Mouse (Mus musculus): Measurements from ENCODE around the gene Ankrd36. TPM values are rescaled to one million over a fixed set of nuclear protein-coding genes. Genes with fewer than 3 reads are reported as not detected.

Ankrd36 gene
- polyA plus RNA-seq (2015; fragmentation: Nextera tagmentation; extraction: Ambion mirVana) = 0.04 TPM in 1 of 2 replicates, not detected in the other

DNA sequence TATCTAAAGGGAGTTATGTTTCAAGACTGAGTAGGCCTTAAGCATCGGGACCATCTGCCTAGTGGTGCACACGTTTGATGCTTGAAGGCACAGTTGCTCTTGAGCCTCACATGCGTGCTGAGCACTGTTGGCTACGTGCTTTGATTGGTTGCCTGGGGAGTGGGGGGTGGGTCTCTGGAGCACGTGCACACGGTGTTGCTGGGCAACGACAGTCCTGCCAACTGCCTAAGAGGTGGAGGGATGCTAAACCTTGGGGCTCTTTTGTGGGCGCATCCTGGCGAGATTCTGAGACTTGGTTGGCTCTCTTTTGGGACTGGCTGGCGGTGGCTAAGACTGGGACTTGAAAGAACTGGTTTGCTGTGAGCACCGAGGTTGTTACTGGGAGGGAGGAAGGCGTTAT is at the start of gene Ankrd36:
Gene Ankrd36 (plus strand): TSS at position 211 of the 400 bp plus-strand sequence.
- no peaks in the 10 kb centered on the region for H3K36me3 ChIP-seq (ENCODE audit: control insufficient read depth, insufficient read depth, low read length)
- no peaks in the 10 kb centered on the region for H3K4me1 ChIP-seq (replicated peaks; ENCODE audit: control insufficient read depth, insufficient read depth, low read length)
- H3K4me2 ChIP-seq (ENCODE audit: low read depth, low read length) = no peak within 1 kb of the TSS
- H3K9ac ChIP-seq (ENCODE audit: low read length) = no peak within 1 kb of the TSS
- 73% methylated on average over 12 of the region's 12 CpGs for WGBS
- H3K27me3 ChIP-seq (ENCODE audit: control insufficient read depth, insufficient read depth, low read depth, low read length) = no peaks in the 10 kb centered on the region
- no peak within 1 kb of the TSS for H3K4me3 ChIP-seq (ENCODE audit: low read length)
- ATAC-seq (ENCODE audit: low read depth) = no peak
- no peak within 1 kb of the TSS for H3K27ac ChIP-seq (ENCODE audit: low read length)
- H3K9me3 ChIP-seq (ENCODE audit: control insufficient read depth, low read length) = no peaks in the 10 kb centered on the region

DNA sequence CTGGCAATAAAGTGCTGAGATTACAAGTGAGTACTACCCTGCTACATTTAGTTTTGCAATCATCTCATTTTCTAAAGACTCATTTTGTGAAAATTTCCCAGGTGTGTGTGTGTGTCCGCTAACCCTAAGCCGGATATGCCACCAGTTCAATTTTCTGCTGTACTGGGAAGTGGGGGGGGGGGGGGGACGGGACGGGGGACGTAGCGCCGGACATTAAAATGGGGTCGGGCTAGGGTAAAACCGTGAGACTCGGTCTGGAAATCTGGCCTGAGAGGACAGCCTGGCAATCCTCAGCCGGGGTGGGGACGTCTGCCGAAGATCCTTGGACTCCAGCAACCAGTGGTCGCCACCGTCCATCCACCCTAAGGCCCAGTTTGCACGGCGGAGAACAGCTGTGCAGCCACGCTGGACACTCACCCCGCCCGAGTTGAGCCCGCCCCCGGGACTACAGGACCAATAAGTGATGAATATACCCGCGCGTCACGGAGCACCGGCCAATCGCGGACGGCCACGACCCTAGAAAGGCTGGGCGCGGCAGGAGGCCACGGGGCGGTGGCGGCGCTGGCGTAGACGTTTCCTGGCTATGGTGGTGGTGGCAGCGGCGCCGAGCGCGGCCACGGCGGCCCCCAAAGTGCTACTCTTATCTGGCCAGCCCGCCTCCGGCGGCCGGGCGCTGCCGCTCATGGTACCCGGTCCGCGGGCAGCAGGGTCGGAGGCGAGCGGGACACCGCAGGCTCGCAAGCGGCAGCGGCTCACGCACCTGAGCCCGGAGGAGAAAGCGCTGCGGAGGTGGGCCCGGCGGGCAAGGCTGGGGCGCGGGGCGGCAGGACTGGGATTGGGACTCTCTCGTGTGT is 48.8 kb upstream of the Ankrd36 start, which contains the start of gene Xbp1:
Gene Xbp1 (plus strand): TSS at position 248 of the 854 bp plus-strand sequence.
- under 1% methylated on average over 69 of the region's 72 CpGs for WGBS
- peak within 1 kb of the TSS; percentile 100 for H3K9ac ChIP-seq (ENCODE audit: low read length)
- ATAC-seq (ENCODE audit: low read depth) = peak; percentile 99
- H3K27ac ChIP-seq (ENCODE audit: low read length) = peak within 1 kb of the TSS; percentile 93
- peaks cover 19% of the 10 kb centered on the region for H3K4me1 ChIP-seq (replicated peaks; ENCODE audit: control insufficient read depth, insufficient read depth, low read length)
- peak within 1 kb of the TSS; percentile 70 for H3K4me2 ChIP-seq (ENCODE audit: low read depth, low read length)
- no peaks in the 10 kb centered on the region for H3K9me3 ChIP-seq (ENCODE audit: control insufficient read depth, low read length)
- peak within 1 kb of the TSS; percentile 92 for H3K4me3 ChIP-seq (ENCODE audit: low read length)
- no peaks in the 10 kb centered on the region for H3K27me3 ChIP-seq (ENCODE audit: control insufficient read depth, insufficient read depth, low read depth, low read length)
- peaks cover 22% of the 10 kb centered on the region for H3K36me3 ChIP-seq (ENCODE audit: control insufficient read depth, insufficient read depth, low read length)

DNA sequence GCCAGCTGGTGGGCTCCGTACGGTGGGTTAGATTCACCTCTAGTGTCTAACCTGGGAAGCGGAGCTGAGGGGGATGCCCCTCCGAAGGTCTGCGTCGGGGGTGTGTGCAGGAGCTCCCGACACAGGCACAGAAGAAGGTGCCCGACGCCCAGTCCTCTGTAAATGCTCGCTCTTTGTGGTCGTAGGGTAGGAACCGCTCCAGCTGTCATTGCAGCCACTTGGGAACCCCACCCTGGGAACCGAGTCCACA is 48.3 kb upstream of the Ankrd36 start:
- 1% methylated on average over 13 of the region's 13 CpGs for WGBS
- peak; percentile 32 for ATAC-seq (ENCODE audit: low read depth)
- no peaks in the 10 kb centered on the region for H3K9me3 ChIP-seq (ENCODE audit: control insufficient read depth, low read length)

DNA sequence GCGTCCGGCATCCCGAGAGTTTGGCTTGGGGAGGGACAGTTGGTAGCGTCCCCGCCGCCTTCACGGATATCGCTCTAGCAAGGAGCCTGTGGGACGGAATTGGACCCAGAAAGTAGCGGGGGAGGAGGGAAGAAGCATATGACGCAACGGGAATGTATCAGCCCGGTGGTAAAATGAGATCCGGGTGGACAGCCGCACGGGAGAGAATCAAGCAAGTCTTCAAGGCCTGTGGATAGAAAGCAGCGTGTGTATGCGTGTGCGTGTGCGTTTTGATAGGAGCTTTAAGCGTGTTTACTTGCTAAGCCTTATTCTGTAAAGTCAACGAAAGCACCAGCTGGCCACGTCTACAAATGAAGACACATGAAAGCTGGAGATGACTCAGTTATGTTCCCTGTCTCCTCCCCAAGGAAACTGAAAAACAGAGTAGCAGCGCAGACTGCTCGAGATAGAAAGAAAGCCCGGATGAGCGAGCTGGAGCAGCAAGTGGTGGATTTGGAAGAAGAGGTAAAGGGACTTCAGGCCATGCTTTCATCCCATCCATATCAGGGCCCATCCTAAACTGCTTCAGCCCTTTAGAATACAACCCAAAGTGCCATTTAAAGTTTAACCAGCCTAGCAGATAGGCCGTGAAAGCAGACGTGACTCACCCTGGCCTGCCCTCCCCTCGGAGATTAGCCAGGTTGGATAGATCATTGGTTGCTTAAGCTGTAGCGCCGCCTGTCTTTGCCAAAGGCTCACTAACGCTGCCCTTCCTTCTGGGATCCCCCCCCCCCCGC is 47.8 kb upstream of the Ankrd36 start:
- peak overlapping the region; percentile 100 for H3K9ac ChIP-seq (ENCODE audit: low read length)
- peaks cover 19% of the 10 kb centered on the region for H3K4me1 ChIP-seq (replicated peaks; ENCODE audit: control insufficient read depth, insufficient read depth, low read length)
- peak; percentile 34 for ATAC-seq (ENCODE audit: low read depth)
- WGBS = under 1% methylated on average over 33 of the region's 34 CpGs
- peak overlapping the region; percentile 92 for H3K4me3 ChIP-seq (ENCODE audit: low read length)
- peak overlapping the region; percentile 70 for H3K4me2 ChIP-seq (ENCODE audit: low read depth, low read length)
- H3K9me3 ChIP-seq (ENCODE audit: control insufficient read depth, low read length) = no peaks in the 10 kb centered on the region
- peaks cover 31% of the 10 kb centered on the region for H3K36me3 ChIP-seq (ENCODE audit: control insufficient read depth, insufficient read depth, low read length)
- H3K27ac ChIP-seq (ENCODE audit: low read length) = peak overlapping the region; percentile 93
- H3K27me3 ChIP-seq (ENCODE audit: control insufficient read depth, insufficient read depth, low read depth, low read length) = no peaks in the 10 kb centered on the region

More for the DNA sequence above, 48.3 kb upstream of the Ankrd36 start:
- no peaks in the 10 kb centered on the region for H3K27me3 ChIP-seq (ENCODE audit: control insufficient read depth, insufficient read depth, low read depth, low read length)
- peak overlapping the region; percentile 92 for H3K4me3 ChIP-seq (ENCODE audit: low read length)
- peak overlapping the region; percentile 70 for H3K4me2 ChIP-seq (ENCODE audit: low read depth, low read length)
- peak overlapping the region; percentile 100 for H3K9ac ChIP-seq (ENCODE audit: low read length)
- H3K27ac ChIP-seq (ENCODE audit: low read length) = peak overlapping the region; percentile 93
- peaks cover 19% of the 10 kb centered on the region for H3K4me1 ChIP-seq (replicated peaks; ENCODE audit: control insufficient read depth, insufficient read depth, low read length)
- H3K36me3 ChIP-seq (ENCODE audit: control insufficient read depth, insufficient read depth, low read length) = peaks cover 27% of the 10 kb centered on the region

DNA sequence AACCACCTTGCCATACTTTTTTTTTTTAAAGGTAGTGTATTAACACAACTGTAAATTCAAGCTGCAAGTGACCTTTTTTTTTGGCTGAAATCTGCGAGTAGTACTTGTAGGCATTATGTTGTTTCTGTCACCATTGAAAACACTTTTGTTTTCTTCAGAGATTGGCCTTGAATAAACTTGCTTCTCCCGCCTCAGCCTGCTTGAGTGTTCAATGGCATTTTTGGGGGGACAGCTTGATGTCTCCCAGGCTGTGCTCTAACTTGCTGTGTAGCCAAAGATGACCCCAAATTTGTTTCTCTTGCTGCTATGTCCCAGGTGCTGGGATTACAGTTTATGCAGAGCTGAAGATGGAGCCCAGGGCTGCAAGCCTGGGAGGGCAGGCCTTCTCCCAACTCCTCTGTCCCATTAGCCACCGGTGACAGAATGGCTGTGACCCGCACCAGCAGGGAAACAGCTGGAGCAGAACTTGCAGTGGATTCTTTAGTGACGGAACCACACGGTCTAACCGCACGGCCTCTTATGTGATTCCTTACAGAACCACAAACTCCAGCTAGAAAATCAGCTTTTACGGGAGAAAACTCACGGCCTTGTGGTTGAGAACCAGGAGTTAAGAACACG is 46.6 kb upstream of the Ankrd36 start:
- 79% methylated on average over 11 of the region's 11 CpGs for WGBS
- no peak overlapping the region for H3K27ac ChIP-seq (ENCODE audit: low read length)
- peaks cover 35% of the 10 kb centered on the region for H3K36me3 ChIP-seq (ENCODE audit: control insufficient read depth, insufficient read depth, low read length)
- H3K27me3 ChIP-seq (ENCODE audit: control insufficient read depth, insufficient read depth, low read depth, low read length) = no peaks in the 10 kb centered on the region
- H3K9me3 ChIP-seq (ENCODE audit: control insufficient read depth, low read length) = no peaks in the 10 kb centered on the region
- ATAC-seq (ENCODE audit: low read depth) = no peak
- peak overlapping the region; percentile 11; the same call in 1 of the 2 replicates for H3K9ac ChIP-seq (ENCODE audit: low read length)
- peak overlapping the region; percentile 92 for H3K4me3 ChIP-seq (ENCODE audit: low read length)
- H3K4me2 ChIP-seq (ENCODE audit: low read depth, low read length) = peak overlapping the region; percentile 70
- H3K4me1 ChIP-seq (replicated peaks; ENCODE audit: control insufficient read depth, insufficient read depth, low read length) = peaks cover 17% of the 10 kb centered on the region

DNA sequence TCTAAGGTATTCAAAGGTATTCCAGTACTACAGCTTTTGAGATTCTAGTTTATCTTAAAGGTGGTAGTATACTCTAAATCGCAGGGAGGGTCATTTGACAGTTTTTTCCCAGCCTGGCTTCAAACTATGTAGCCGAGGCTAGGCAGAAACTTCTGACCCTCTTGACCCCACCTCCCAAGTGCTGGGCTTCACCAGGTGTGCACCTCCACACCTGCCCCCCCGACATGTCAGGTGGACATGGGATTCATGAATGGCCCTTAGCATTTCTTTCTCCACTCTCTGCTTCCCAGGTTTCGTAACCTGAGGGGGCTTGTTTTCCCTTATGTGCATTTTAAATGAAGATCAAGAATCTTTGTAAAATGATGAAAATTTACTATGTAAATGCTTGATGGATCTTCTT is 44.1 kb upstream of the Ankrd36 start:
- no peaks in the 10 kb centered on the region for H3K27me3 ChIP-seq (ENCODE audit: control insufficient read depth, insufficient read depth, low read depth, low read length)
- ATAC-seq (ENCODE audit: low read depth) = no peak
- H3K9ac ChIP-seq (ENCODE audit: low read length) = no peak overlapping the region
- H3K27ac ChIP-seq (ENCODE audit: low read length) = no peak overlapping the region
- H3K4me1 ChIP-seq (replicated peaks; ENCODE audit: control insufficient read depth, insufficient read depth, low read length) = peaks cover 14% of the 10 kb centered on the region
- no peak overlapping the region for H3K4me3 ChIP-seq (ENCODE audit: low read length)
- H3K36me3 ChIP-seq (ENCODE audit: control insufficient read depth, insufficient read depth, low read length) = peaks cover 39% of the 10 kb centered on the region
- no peak overlapping the region for H3K4me2 ChIP-seq (ENCODE audit: low read depth, low read length)
- WGBS = 75% methylated on average over 4 of the region's 4 CpGs
- no peaks in the 10 kb centered on the region for H3K9me3 ChIP-seq (ENCODE audit: control insufficient read depth, low read length)

DNA sequence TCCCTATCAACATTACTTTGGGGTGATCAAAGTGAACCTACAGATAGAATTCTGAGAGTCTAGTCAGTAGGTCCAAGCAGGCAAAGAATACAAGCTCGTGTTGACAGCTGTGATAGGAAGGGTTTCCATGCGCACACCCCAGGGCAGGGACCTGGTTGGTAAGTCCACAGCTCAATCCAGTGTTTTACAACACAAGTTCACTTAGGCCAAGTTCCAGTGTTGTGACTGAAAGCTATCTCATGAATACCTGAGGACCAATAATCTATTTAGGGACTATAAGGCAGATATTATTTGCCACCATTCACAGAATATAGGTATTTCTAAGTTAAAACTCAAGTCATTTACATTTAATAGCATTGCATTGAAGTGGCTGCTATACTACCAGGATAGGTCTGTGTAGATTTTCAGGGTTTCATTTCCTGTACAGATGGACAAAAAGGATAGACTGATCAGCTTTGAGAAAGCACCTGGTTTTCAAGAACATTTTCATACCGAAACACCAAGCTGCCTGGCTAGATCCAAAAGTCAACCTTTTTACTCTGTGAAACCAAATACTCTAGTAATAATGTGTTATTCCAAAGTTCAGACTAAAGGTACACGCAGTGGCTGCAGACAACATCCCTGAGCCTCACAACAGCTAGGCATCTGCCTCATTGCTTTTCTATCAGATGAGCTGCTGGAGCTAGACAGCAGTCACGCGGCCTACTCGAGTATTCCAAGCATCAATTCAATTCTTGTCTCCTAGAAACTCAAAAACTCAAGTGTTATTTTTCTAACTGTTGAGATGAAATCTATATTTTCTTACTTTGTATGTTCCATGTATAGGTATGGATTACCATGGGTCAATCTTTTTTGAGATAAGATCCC is 42.7 kb upstream of the Ankrd36 start:
- Histone ChIP-seq H3K9ac (ENCODE audit: low read length) (no peak overlapping the region), H3K4me3 (ENCODE audit: low read length) (no peak overlapping the region), H3K27ac (ENCODE audit: low read length) (no peak overlapping the region), H3K9me3 (ENCODE audit: control insufficient read depth, low read length) (no peaks in the 10 kb centered on the region), H3K4me1 (replicated peaks; ENCODE audit: control insufficient read depth, insufficient read depth, low read length) (peaks cover 14% of the 10 kb centered on the region), H3K36me3 (ENCODE audit: control insufficient read depth, insufficient read depth, low read length) (peaks cover 50% of the 10 kb centered on the region), H3K27me3 (ENCODE audit: control insufficient read depth, insufficient read depth, low read depth, low read length) (no peaks in the 10 kb centered on the region), H3K4me2 (ENCODE audit: low read depth, low read length) (no peak overlapping the region)
- 82% methylated on average over 7 of the region's 7 CpGs for WGBS
- ATAC-seq (ENCODE audit: low read depth) = no peak

DNA sequence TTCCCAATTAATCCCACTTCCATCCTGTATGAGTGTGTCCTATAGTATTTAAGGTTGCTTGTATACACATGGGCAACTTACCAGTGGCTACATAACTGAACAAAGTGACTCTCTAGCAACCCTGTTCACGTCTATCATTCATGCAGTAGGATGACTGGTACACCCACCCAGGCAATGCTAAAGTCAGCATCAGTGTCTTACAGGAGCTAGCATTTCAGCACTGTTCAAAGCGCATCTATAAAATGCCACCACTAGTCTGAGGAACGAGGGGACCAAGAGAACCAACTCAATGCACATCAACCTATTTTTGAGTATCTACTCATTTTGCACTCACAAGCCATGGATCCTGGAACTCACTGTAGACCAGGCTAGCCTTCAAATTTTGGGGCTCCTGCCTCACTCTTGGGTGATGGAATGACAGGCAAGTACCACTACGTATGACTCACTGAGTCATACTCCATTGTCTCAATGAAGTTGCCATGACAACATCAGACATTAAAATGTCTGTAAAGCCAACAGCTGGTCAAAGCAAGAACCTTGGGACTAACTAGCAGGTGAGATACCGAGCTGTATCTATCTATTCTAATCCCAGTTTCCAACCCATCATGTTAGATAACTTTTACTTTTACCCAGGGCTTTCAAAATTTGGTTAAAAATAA is 41.5 kb upstream of the Ankrd36 start:
- no peak overlapping the region for H3K4me3 ChIP-seq (ENCODE audit: low read length)
- ATAC-seq (ENCODE audit: low read depth) = no peak
- peaks cover 58% of the 10 kb centered on the region for H3K36me3 ChIP-seq (ENCODE audit: control insufficient read depth, insufficient read depth, low read length)
- 81% methylated on average over 5 of the region's 5 CpGs for WGBS
- no peaks in the 10 kb centered on the region for H3K27me3 ChIP-seq (ENCODE audit: control insufficient read depth, insufficient read depth, low read depth, low read length)
- no peak overlapping the region for H3K9ac ChIP-seq (ENCODE audit: low read length)
- H3K4me1 ChIP-seq (replicated peaks; ENCODE audit: control insufficient read depth, insufficient read depth, low read length) = peaks cover 6% of the 10 kb centered on the region
- H3K27ac ChIP-seq (ENCODE audit: low read length) = no peak overlapping the region
- H3K9me3 ChIP-seq (ENCODE audit: control insufficient read depth, low read length) = no peaks in the 10 kb centered on the region
- no peak overlapping the region for H3K4me2 ChIP-seq (ENCODE audit: low read depth, low read length)

Data from lung, embryonic 16.5 days (tissue).